Mouse (Mus musculus): ENCODE results near the gene Ppp6r3.

The Ppp6r3 gene

GRCm38 (mm10) chr19:3428057-3428830 is 147.3 kb downstream of the Ppp6r3 start:
- no peak for DNase-seq

GRCm38 (mm10) chr19:3424214-3424613 is 151.3 kb downstream of the Ppp6r3 start:
- DNase-seq = no peak

GRCm38 (mm10) chr19:3422981-3423380 is 152.6 kb downstream of the Ppp6r3 start:
- DNase-seq = no peak

DNA sequence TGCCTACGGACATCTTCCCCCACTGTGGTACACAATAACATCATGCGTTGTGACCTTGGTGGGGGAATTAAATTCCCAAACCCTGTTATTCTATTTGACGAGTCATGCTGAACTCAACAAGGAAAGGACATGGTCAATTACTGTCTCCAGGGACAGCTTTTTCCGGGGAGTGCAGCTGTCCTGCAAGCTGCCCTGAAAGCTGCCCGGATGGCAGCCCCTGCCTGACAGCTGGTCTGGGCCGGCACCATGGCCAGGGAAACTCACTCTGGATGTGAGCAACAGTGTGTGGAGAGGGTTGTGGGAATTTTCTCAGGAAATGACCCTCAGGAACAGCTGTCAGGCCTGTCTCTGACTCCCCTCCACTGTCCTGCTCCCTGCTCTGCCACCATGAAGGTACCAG is 153.1 kb downstream of the Ppp6r3 start:
- peak; percentile 29 for DNase-seq

GRCm38 (mm10) chr19:3419251-3419650 is 156.3 kb downstream of the Ppp6r3 start:
- DNase-seq = no peak

GRCm38 (mm10) chr19:3414268-3414733 is 161.2 kb downstream of the Ppp6r3 start, which contains the start of gene Gal:
TSS of gene Gal (minus strand) at chr19:3414544.
- peak; percentile 37 for DNase-seq

DNA sequence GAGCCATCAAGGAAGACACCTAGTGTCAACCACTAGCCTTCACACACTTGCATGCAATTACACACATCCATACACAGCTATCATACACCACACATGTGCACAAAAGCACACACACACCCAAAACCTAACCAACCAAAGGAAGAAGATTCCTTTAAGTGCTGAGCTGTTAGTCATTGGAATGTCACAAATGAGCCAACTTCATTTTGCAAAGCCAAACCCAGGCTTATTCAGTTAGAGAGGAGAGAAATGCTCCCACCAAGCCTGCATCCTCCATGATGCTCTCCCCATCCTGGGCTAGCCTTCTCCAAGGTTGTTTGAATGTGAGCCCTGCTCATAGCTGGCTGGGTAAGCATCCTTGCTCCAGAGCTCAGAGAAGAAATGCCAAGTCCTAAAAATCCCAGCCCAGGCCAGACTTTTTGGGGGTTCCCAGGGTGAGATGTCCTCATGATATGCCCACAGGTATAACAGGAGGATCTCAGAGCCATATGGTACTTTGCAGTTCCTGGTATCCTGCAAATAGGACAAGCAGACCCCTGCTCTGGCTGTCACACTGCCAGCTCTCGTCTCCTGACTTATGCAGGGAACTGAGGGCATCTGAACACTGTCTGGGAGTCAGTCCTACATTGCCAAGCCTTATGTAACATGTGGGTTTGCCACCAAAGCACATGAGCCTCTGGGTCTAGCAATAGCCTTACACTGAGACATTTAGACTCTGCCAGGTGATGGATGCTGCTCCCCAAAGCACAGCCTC is 169.8 kb downstream of the Ppp6r3 start:
- no peak for DNase-seq
